Mouse (Mus musculus) testis, adult 2 months (tissue): ENCODE measurements around the gene Cfap97d2.

Experiments used
- CTCF ChIP-seq: fragments of 200-500 bp; IDR thresholded peaks from 2 replicates; pipeline ENCODE4 v1.5.1; 2012; ENCODE audit warnings: low read depth, mild to moderate bottlenecking, inconsistent platforms, low read length, moderate library complexity; ENCODE audit not compliant: control insufficient read depth, insufficient read depth, insufficient replicate concordance
- POLR2A ChIP-seq: fragments of 200-500 bp; IDR thresholded peaks from 2 replicates; pipeline ENCODE4 v1.6.1; 2012; ENCODE audit warnings: low read depth, mild to moderate bottlenecking, inconsistent platforms, low read length, moderate library complexity; ENCODE audit not compliant: control insufficient read depth

- TF ChIP-seq CTCF = no peak
- TF ChIP-seq POLR2A = no peak
Measured at GRCm38 (mm10) chr8:13718980-13719379, 13.3 kb downstream of the Cfap97d2 start.
